Mouse (Mus musculus) kidney, adult 9 months (tissue): ENCODE data around the gene S100b.
A peak's percentile ranks its signal among the peaks of the same experiment; 100 is the strongest.

Source experiments
- DNase-seq: peaks from one replicate; pipeline ENCODE4 v3.0.0; 2022

S100b gene

DNA sequence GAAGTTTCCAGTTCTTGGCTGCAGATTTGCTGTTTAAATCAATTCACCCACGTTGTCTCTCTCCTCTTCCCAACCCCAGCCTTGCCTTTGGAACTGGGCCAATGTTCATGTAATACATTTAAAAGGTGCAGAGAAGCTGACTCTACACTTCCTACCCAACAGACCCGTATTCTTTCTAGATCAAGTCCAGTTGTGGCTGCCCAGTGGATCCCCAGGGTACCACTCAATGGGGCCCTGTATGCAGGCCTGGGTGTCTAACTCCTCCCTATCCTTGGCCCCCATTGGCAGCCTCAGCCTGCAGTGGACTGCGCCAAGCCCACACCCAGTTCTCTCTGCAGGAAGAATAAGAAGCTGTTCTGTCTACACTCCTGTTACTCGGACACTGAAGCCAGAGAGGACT lies at the start of gene S100b:
Gene S100b, plus strand, starts transcription at position 318 of the 400 bp plus-strand sequence.
- DNase-seq: peak; percentile 46

GRCm38 (mm10) chr10:76207262-76207796 lies 46.3 kb upstream of the S100b start:
- DNase-seq: no peak

DNA sequence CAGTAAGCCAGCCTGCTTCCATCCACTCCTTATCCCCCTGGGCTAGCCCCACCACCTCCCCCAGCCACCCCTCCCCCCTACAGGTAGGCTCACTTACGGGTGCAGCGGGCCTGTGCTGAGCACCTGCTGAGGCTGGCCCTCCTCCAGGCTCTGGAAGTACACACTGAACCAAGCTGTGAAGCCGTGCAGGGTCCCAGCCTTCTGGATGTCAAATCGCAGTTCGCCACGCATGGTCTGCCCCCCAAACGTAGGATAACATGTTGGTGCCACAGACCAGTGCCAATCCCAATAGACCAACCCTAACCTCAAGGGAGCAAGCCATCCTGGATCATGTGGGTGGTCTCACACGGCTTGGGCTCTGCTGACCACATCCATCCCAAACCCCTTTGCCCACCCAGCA lies 44.4 kb upstream of the S100b start:
- no peak for DNase-seq

DNA sequence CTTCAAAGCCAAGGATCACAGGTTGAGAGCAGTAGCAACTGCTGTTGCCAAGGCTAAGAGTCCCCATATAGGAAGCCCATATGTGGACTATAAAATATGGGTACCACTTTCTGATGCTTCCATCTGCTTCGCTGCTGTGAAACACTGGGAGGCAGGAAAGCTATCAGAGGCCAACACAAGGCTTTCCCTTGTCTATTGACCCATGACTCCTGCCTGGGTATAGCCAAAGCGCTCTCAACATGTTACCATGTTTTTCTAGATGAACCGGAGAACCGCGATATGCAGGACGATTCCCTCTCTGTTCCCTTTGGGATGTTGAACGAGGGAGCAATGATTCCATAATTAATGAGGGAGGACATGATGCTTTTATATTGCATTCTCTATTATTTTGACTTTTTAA lies 42.8 kb upstream of the S100b start:
- DNase-seq: no peak

- DNase-seq: no peak
Observed at GRCm38 (mm10) chr10:76212121-76212520, 41.5 kb upstream of the S100b start.

DNA sequence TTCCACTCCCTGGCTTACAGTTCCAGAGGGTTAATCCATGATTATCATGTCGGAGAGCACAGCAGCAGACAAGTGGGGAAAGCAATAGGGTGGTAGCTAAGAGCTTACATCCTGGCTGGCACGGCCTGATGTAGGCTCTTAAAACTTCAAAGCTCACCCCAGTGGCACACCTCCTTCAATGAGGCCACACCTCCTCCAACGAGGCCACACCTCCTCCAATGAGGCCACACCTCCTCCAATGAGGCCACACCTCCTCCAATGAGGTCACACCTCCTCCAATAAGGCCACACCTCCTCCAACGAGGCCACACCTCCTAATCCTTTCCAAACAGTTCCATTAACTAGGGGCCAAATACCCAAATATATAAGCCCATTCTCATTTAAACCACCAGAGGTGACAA lies 39.5 kb upstream of the S100b start:
- no peak for DNase-seq

DNA sequence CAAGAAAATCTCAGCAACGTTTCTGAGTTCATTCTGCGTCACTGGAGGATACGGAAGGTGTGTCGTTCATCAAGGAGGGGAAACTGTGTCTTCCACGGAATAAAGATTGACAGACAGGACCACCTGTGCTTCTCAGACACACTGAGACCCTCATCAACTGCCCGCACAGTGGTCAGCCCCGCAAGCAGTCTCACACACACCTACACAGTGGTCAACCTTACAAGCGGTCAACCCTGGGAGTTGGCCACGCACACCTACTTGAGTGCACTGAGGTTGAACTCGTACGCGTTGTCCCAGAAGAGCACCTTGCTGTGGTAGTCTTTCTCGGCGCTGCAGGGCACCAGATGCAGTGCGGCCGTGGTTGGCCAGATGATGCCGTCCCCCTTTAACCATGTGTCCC lies 36.6 kb upstream of the S100b start:
- no peak for DNase-seq

DNA sequence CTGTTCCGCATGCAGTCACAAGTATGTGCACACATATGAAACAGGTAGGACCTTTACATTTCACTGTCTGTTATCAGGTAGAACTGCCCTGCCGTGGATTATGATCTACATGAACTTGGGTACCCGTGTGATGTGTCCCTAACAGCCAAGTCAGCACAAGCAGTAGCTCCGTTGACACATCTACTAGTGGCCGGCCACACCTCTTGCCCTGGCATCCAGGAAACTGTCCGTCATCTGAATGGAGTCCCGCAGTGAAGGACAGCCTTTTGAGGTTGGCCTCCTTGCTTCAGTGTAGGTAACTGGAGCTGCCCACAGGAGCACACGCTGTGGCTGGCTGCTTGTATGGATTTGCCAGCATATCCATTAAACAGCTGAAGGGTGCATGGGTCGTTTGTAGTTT lies 35.4 kb upstream of the S100b start:
- no peak for DNase-seq

GRCm38 (mm10) chr10:76225944-76226343 lies 27.7 kb upstream of the S100b start:
- no peak for DNase-seq

GRCm38 (mm10) chr10:76229627-76230026 lies 24.0 kb upstream of the S100b start:
- no peak for DNase-seq

DNA sequence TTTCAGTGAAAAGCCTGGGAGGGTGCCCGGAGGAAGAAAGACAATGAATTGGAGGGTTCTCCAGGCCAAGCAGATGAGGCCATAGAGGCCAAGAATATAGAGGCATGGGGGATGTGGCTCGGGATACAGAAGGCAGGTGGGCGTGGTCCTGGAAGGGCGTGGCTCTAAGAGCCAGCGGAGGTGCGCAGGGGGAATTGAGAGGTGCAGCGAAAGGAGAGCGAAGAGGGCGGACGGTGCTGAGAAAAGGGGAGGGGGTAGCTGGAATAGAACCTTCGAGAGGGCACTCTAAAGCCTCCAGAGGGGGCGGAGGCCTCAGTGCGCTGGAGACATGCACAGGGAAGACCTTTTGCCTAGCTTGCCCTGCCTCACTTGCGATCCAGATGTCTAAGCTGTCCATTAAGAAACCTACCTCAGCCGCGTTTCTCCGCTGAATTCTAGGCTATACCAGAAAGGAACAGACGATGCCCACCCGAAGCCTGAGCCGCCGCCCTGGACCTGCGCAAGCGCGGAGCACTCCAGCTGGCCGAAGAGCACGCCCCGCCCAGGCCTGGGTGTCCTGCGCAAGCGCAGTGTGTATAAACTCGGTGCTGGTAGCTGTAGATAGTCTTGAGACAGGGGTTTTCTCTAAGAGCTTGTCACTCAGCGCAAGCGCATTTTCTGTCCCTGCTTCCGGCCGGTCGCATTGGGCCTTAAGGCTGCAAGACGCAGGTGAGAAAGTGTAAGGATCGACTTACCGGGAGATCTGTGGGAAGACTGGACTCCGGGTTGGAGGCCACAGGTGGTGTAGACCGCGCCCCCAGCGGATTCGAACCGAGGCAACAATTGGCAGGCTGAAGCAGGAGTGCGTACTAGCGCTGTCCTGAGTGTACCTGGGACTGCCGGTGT lies 16.1 kb upstream of the S100b start, which contains the start of gene Prmt2:
Gene Prmt2, minus strand, starts transcription at position 525 of the 885 bp plus-strand sequence.
- peak; percentile 91 for DNase-seq

- no peak for DNase-seq
Observed at GRCm38 (mm10) chr10:76239401-76239800, 14.3 kb upstream of the S100b start.

DNA sequence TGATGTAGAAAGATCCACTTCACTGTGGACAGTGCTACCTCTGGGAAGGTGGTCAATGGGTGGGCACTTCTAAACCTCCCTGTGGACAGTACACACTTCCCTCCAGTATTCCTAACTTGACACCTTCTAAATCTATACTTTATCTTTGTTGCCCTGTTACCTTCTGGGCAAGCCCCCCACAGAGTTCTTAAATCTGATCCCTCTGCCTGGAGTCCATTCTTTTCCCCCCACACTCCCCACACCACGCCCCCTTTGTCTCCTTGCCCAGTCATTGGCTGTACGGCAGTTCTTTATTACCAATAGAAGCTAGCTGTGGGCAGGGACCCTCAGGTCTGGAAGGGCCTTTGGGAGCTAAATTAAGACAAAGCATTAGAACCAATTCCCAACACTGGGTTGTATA lies 8.5 kb upstream of the S100b start:
- DNase-seq: no peak

DNA sequence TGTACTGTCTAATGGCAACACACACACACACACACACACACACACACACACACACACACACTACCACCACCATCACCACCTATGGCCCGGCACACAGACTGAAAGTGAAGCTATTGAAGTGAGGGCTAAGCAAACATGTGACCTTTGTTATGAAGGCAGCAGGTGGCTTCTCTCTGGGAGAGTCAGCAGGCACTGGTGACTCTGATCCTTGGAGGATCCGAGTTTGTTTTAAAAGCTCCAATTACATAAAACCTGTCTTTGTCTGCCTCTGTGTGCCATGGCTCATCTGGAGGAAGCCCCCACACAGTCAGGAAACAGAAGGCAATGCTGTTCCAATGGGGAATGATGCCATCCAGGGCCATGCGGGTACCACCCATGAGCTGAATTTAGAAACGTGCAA lies 7.1 kb upstream of the S100b start:
- no peak for DNase-seq

- no peak for DNase-seq
Observed at GRCm38 (mm10) chr10:76247960-76248646, 5.5 kb upstream of the S100b start.

GRCm38 (mm10) chr10:76248647-76248968 lies 5.0 kb upstream of the S100b start:
- no peak for DNase-seq

GRCm38 (mm10) chr10:76250870-76251269 lies 2.8 kb upstream of the S100b start:
- no peak for DNase-seq

GRCm38 (mm10) chr10:76253079-76253478 lies 574 bp upstream of the S100b start:
- DNase-seq: peak; percentile 42

GRCm38 (mm10) chr10:76255617-76256016 lies 2.0 kb downstream of the S100b start:
- no peak for DNase-seq

DNA sequence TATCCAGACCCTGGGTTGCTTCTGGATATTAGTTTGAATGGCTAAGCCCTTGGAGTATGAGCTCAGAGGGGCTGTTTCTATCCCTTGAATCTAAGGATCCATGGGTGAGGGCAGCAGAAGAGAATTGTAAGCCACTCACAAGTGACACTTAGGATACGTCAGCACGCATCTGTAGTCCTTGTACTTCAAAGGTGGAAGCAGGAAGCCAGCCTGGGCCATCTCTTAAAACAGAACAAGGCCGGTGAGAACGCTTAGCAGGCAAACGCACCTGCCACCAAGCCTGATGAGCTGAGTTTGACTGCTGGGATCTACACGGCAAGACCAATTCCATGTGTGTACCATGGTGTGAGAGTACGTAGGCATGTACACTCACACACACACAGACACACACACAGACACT lies 3.6 kb downstream of the S100b start:
- no peak for DNase-seq

DNA sequence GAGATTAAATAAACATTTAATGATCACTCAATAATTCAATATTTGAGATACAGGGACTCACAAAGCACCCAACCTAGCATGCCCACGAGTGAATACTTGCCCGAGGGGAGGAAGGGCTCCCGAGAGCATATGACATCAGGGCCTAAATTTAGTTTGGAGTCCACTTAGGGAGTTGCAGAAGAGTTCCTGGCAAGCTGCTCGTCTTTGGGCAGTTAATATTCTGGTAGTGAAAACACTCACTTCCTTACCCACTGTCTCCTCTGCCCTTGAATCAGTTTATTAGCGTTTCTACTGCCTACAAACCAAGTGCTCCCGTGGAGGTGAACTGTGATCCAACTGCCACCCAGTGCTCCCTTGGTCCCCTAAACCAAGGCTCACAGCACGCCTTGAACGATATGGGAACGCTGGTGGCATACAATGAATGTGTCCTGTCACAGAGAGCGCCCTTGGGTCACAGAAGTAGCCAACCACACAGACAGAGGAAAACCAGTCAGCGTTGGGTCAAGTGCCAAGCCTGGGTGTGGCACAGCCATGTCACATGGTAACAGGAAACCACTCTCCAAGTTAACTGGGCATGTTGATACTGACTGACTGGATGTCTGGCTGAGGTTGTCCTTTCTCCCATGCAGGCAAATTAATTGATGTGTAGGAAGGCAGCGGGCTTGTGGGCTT lies 4.2 kb downstream of the S100b start:
- DNase-seq: peak; percentile 61

GRCm38 (mm10) chr10:76259566-76260232 lies 6.0 kb downstream of the S100b start:
- no peak for DNase-seq
